Mouse (Mus musculus): ENCODE data around the gene Ugt1a5.
"Not testable (repeated sequence)": the region's sequence is repeated elsewhere in the genome, so short reads cannot be mapped to it uniquely, and the experiment has no call there.

The Ugt1a5 gene

DNA sequence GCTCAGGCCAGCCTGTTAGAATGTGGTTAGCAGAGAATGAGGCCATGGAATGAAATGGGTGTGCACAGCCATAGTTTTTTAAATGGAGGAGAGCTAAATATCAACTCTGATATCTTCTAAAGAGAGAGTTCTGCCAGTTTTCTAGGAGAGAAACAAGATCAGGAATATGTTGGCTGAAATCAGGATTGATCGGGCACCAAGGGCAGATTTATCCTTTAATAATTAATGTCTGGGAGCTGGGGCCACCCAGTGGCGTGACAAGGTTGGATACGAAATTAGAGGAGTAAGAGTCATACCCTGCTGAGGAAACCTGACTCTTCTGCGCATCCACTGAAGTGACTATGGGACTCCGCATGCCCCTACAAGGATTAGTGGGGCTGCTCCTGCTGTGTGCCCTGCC lies at the start of gene Ugt1a5:
Ugt1a5 (plus strand) TSS at position 302 of the 400 bp plus-strand sequence.
- DNase-seq = no peak

GRCm38 (mm10) chr1:88120550-88120949 lies 45.3 kb upstream of the Ugt1a5 start:
- not testable (repeated sequence) for DNase-seq

- peak in 1 of 2 experiments; percentile 15 for DNase-seq
Observed at GRCm38 (mm10) chr1:88121521-88121920, 44.3 kb upstream of the Ugt1a5 start.

GRCm38 (mm10) chr1:88125827-88126360 lies 39.9 kb upstream of the Ugt1a5 start:
- not testable (repeated sequence) for DNase-seq

- DNase-seq = not testable (repeated sequence)
Observed at GRCm38 (mm10) chr1:88129091-88129490, 36.7 kb upstream of the Ugt1a5 start.

DNA sequence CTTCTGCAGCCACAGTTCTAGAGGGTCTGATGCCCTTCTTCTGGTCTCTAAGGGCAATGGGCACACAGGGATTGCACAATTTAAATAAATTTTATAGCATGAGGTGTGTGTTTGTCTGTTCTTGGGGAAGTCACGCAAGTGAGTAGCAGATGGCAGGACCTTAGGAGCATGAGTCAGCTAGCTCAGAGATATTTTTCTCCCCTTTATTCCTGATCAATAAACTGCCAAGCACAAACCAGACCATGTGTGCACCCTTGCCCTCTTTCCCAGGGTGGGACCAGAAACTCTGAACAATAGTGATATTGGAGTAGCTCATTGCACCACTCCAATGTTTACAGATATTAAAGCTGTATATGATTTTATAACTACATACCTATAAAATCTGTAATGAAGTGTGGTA lies 35.6 kb upstream of the Ugt1a5 start:
- not testable (repeated sequence) for DNase-seq

DNA sequence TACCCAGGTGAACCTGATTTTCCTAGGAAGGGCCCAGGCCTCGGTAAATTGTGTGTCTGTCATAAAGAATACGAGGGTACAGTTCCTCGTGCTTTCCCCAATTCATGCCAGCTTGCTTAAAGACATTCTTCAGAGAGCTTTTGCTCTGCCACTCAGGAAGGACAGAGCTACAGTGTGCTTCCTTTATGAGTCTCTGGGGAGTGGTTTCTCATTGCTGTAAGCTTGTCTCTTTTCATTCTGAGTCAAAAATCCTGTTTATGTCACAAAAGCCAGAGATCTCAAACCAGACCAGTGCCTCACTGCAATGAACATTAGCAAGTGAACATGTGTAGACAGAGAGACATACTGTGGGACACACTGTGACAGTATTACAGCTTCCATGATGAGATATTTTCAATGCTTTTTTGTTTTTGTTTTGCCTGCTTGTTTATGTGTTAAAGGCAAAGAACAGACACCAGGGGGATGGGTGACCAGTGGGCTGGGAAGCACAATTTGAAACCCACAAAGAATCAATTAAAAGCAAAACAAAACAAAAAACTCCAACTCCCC lies 31.8 kb upstream of the Ugt1a5 start:
- no peak for DNase-seq

DNA sequence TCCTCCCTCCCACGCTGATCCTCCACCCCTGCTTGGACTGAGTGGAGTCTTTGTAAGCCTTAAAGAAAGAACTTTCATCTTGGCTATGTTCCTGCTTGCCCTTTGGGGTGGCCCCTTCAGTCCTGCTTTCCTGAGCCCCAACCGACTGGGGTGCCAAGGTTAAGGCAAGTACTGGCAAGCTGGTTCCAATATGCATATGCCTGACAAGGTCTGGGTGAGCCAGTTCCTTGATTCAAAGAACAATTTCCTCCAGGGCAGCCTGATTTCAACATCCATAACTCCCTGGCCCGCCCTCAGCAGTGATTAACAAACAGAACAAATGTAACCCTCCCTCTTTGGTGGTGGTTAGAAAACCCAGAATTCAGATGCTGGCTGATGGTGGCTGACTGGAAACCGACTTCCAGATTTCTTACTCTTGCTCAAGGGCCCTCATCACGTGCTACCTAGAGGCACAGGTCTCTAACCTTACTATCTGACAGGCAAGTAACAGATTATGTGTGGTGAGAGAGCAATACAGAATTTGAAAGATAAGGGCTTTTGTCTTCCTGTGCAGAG lies 31.3 kb upstream of the Ugt1a5 start, which contains the start of gene Ugt1a6a:
Ugt1a6a (plus strand) TSS at position 353 of the 555 bp plus-strand sequence.
- DNase-seq = not testable (repeated sequence)

DNA sequence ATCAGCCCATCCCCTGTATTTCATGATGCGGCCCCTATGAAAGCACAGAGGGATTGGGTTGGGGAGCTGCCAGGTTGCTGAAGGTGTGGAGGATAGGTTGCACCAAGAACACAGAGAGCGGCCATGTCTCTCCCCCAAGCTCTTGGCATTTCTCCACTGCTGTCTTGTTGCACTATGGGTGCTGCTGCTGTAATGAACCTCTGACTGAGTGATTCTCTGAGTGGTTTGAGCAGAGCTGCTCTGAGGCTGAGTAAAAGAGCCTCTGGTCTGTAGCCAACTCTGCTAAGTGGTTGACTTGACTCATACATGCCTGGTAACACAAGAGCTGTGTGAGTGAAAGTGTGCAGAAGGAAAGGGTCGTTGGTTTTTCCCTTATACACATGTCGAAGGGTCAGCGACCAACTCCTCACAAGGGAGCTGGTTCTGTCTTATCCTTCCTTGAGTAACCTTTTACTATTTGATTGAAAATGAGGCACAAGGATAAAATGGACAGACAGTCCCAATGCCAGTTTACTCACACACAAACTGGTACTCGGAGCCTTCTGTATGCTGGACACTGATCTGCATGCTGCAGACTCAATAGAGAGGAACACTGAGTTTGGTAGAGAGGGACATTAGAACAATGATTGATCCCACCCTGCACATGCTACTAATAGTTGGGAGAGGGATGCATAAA lies 30.4 kb upstream of the Ugt1a5 start:
- not testable (repeated sequence) for DNase-seq

DNA sequence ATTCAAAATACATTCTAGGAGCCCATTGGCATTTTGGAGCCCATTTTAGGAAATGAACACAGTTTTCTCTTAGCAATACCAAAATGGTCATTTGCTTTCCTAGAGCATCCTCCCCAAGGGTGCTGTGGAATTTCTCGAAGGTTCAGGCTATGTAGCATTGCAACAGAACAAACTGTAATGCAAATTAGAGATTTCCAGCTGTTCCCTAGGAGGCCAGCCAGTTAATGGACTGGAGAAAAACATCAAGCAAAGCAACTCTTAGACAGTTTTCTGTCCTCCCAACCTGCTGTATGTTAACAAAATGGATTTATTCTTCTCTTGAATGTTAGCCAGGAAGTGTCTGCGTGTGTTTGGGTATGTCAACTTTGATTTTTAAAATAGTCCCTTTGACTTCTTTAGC lies 29.2 kb upstream of the Ugt1a5 start:
- DNase-seq = no peak

GRCm38 (mm10) chr1:88137264-88137663 lies 28.5 kb upstream of the Ugt1a5 start:
- no peak for DNase-seq

DNA sequence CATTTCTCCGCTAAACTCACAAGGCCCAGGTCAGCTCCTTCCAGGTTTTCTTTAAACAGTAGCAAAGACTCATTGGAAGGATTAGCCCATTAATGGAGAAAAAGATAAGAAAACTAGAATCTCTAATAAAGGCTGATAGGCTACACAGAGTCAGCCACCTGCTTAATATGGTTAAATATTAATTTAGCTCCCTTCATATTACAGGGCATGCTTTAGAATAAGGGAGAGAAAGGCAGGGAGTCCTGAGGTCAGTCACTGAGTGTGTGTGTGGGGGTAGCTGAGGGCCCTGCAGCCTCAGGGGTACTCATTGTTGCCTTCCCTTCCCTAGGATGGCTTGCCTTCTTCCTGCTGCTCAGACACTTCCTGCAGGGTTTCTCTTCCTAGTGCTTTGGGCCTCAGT lies 27.7 kb upstream of the Ugt1a5 start:
- DNase-seq = no peak

DNA sequence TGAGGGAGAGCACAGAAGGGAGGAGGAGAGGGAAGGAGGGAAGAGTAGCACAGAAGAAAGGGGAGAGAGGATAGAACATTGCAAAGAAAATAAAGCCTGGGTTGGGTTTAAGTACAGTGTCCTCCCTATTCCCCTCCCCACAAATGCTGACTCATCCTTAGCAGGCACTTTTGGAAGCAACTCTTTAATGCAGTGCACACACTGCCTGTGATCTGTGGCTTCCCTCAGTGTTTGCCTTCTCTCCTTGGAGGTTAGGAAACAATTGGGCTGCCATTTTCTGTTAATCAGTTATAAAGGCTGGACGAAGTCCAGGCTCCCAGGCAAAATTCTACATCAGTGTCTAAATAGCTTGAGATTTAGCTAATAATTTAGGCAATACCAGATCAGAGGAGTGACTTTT lies 25.3 kb upstream of the Ugt1a5 start:
- not testable (repeated sequence) for DNase-seq

DNA sequence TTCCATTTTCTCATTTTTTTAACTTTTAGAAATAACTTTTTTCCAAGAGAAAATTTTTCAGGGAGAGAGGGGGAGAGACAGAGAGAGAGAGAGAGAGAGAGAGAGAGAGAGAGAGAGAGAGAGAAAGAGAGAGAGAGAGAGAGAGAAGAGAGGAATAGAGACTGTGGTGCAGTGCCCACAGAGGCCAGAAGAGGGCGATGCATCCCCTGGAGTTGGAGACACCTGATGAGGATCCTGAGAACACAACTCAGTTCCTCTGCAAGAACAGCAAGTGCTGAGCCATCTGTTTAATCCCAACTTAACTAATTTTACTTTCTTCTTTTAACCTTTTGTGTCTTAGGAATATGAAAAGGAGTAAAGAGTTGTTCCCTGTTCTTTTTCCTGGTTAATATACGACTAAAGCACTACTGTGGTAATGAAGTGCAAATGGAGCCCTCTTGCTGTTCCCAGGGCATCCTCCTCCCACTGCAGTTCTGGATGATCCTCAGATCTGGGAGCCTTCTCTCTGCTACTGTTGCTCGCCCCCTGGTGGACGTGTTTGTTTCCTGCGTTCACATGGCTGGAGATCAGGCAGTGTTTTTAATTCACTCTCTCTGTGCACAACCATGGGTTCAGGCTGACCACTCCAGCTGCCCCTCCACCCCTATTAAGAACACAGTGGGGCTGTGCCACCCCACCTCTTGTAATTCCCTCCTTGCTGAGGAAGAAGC lies 21.7 kb upstream of the Ugt1a5 start:
- DNase-seq = peak; percentile 53 to 75

- peak in 1 of 2 experiments; percentile 22 for DNase-seq
Observed at GRCm38 (mm10) chr1:88145278-88145677, 20.5 kb upstream of the Ugt1a5 start.

DNA sequence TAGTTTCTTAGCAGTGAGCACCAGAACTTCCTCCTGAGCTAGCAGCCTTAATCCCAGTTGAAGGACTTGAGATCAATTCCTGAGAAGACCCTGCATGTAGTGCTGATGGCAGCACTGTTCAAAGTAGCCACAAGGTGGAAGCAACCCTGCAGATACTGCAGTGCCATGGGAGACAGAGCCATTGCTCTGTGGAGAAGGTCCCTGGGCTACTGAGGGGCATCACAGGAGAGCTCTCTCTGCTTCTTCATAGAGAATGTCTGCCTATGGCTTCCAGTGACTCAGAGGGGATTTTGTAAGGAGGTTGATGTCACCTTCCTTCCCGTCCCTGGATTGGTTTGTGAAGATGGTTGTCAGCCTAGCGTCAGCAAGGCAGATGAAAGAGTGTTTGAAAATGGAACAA lies 15.7 kb upstream of the Ugt1a5 start:
- DNase-seq = peak in 1 of 2 experiments; percentile 26

- DNase-seq = peak; percentile 35 to 37
Observed at GRCm38 (mm10) chr1:88158430-88158829, 7.4 kb upstream of the Ugt1a5 start.

- not testable (repeated sequence) for DNase-seq
Observed at GRCm38 (mm10) chr1:88172190-88172589, 6.4 kb downstream of the Ugt1a5 start.

GRCm38 (mm10) chr1:88179657-88180056 lies 13.8 kb downstream of the Ugt1a5 start:
- no peak for DNase-seq

- DNase-seq = no peak
Observed at GRCm38 (mm10) chr1:88186325-88186935, 20.6 kb downstream of the Ugt1a5 start.

DNA sequence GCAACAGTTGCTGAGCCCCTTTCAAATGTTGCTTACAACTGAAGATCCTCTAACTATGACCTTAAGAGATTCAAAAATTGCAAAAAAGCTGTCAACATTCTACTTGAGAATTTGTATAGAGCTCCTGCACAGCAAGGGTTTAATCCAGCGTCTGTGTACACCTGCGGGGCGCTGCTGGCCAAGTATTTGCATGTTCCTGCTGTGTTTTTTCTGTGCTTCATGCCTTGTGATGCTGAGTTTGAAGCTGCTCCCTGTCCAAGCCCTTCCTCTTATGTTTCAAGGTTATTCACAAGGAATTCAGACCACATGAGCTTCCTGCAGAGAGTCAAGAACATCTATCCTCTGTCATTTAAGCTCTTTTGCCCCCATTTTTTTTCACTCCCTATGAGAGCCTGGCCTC lies 26.3 kb downstream of the Ugt1a5 start:
- DNase-seq = no peak

DNA sequence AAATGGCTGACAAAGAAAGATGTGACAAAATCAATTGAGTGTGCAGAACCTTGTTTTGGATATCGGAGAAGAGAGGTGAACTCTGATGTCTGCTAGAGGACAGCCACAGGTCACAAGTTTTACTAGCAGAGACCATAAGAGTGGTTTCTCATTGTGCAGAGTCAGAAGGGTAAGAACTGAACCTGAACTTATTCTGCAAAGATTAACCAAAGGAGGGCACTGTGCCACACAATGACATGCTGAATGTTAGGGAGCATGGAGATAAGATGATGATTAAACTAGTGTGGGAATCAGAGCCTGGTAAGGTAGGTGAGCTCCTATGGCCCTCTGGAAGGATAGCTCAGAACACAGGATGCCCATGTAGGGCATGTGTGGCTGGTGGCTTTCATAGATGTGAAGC lies 29.9 kb downstream of the Ugt1a5 start:
- DNase-seq = no peak

DNA sequence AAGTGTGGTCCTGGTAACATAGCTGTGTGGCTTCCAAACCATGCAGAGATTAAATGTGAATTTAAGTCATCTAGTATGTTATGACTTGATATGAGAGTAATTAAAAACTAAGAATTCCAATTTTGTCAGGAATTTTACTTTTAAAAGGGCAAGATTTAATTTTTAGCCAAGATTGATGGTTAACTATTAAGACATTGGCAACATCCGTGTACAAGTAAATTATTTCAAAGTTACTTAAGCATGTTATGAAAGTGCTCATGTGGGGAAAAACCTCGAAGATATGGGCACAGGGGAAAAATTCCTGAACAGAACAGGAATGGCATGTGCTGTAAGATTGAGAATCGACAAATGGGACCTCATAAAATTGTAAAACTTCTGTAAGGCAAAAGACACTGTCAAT lies 31.6 kb downstream of the Ugt1a5 start:
- no peak for DNase-seq

All from cerebellum, postnatal 25 days (tissue).